Comparison of ENCODE assay signal across 9 mouse cellular contexts in genomic region chr8:94600478-94600877, GRCm38 (mm10). TPM values are rescaled to one million over a fixed set of nuclear protein-coding genes. Genes with fewer than 3 reads are reported as not detected.
DNase-seq lines count a peak whose midpoint lies in the region; ATAC-seq and TF ChIP-seq lines count a peak whose summit lies in the region.
"Had no signal": no experiment of that assay in that cellular context is flagged by ENCODE, and none has a peak within 500 bp of the region (broad histone marks: within the 10 kb centered on the region; RNA-seq: fewer than 3 reads in every experiment).

No protein-coding gene starts in this region.

- peaks cover 44% of the 10 kb centered on the region for H3K79me3 ChIP-seq in C2C12 (ENCODE audit: low read depth)

- TF ChIP-seq POLR2A in heart, adult 2 months (IDR thresholded peaks at IDR 0.05; ENCODE audit: insufficient read depth, low read depth, low read length) = no peak

- no peak for DNase-seq in heart, adult 2 months
- DNase-seq in heart, postnatal 4 days = no peak
- DNase-seq in forebrain, embryonic 11.5 days (ENCODE audit: low spot score) = no peak
- DNase-seq in liver, embryonic 13.5 days = no peak
- no peak for DNase-seq in left cerebral cortex, adult 8-10 months (ENCODE audit: low spot score in 2 of 2)
- no peak for DNase-seq in right cerebral cortex, adult 2 months (ENCODE audit: low spot score in 2 of 2)
- no peak for DNase-seq in adrenal gland, adult 18-20 months (ENCODE audit: low spot score in 2 of 2)

- H3K4me3 ChIP-seq in heart, adult 2 months = peak overlapping the region; percentile 62
- H3K4me3 ChIP-seq in C2C12 (ENCODE audit: insufficient read depth, poor library complexity, severe bottlenecking) = peak overlapping the region; percentile 96
- peak overlapping the region; percentile 81 for H3K4me3 ChIP-seq in forebrain, embryonic 11.5 days (ENCODE audit: low read depth, low read length)
- H3K4me3 ChIP-seq in liver, embryonic 13.5 days (replicated peaks) = peak overlapping the region; percentile 87

- intact Hi-C loops in heart, adult 2 months (cut with DNase I) = no loop called here

- no peaks in the 10 kb centered on the region for H3K27me3 ChIP-seq in heart, adult 2 months (ENCODE audit: control insufficient read depth, insufficient read depth, low read length)
- no peaks in the 10 kb centered on the region for H3K27me3 ChIP-seq in C2C12 (ENCODE audit: control insufficient read depth, insufficient read depth, insufficient read length)
- no peaks in the 10 kb centered on the region for H3K27me3 ChIP-seq in forebrain, embryonic 11.5 days (ENCODE audit: control insufficient read depth, insufficient read depth, low read length)
- H3K27me3 ChIP-seq in liver, embryonic 13.5 days = no peaks in the 10 kb centered on the region
- H3K27me3 ChIP-seq: Patski had no signal

- peak overlapping the region; percentile 87 for H3K9ac ChIP-seq in heart, adult 2 months (ENCODE audit: low read depth, low read length)
- peak overlapping the region; percentile 90 for H3K9ac ChIP-seq in forebrain, embryonic 11.5 days (ENCODE audit: low read length)
- H3K9ac ChIP-seq in liver, embryonic 13.5 days = peak overlapping the region; percentile 92

- peaks cover 8% of the 10 kb centered on the region for H3K36me3 ChIP-seq in heart, adult 2 months (ENCODE audit: control insufficient read depth, insufficient read depth, low read length)
- H3K36me3 ChIP-seq in C2C12 (ENCODE audit: control insufficient read depth, insufficient read depth) = peaks cover 9% of the 10 kb centered on the region
- H3K36me3 ChIP-seq in forebrain, embryonic 11.5 days (ENCODE audit: control insufficient read depth, insufficient read depth, low read length) = no peaks in the 10 kb centered on the region
- peaks cover 7% of the 10 kb centered on the region; the same call in 1 of the 2 replicates for H3K36me3 ChIP-seq in liver, embryonic 13.5 days

- no peak for TF ChIP-seq EP300 in heart, adult 2 months (IDR thresholded peaks at IDR 0.05; ENCODE audit: insufficient read depth, low read depth, low read length)

- H3K4me1 ChIP-seq in heart, adult 2 months (ENCODE audit: control insufficient read depth, insufficient read depth, low read length) = peaks cover 4% of the 10 kb centered on the region; the same call in 1 of the 2 replicates
- H3K4me1 ChIP-seq in forebrain, embryonic 11.5 days (replicated peaks; ENCODE audit: control insufficient read depth, insufficient read depth, low read length) = peaks cover 9% of the 10 kb centered on the region
- peaks cover 41% of the 10 kb centered on the region for H3K4me1 ChIP-seq in liver, embryonic 13.5 days (replicated peaks)

- H3ac ChIP-seq in C2C12 (ENCODE audit: control insufficient read depth, insufficient read length, low read depth) = peak overlapping the region; percentile 88

- no peak overlapping the region for H3K27ac ChIP-seq in heart, adult 2 months
- H3K27ac ChIP-seq in forebrain, embryonic 11.5 days (ENCODE audit: low read depth, low read length) = no peak overlapping the region
- H3K27ac ChIP-seq in liver, embryonic 13.5 days = peak overlapping the region; percentile 70

- H3K4me2 ChIP-seq in forebrain, embryonic 11.5 days (ENCODE audit: low read depth, low read length, severe bottlenecking) = peak overlapping the region; percentile 96
- peak overlapping the region; percentile 87 for H3K4me2 ChIP-seq in liver, embryonic 13.5 days

- peaks cover 9% of the 10 kb centered on the region for H3K79me2 ChIP-seq in heart, adult 2 months (replicated peaks; ENCODE audit: control insufficient read depth, insufficient read depth, low read length)
- peaks cover 92% of the 10 kb centered on the region for H3K79me2 ChIP-seq in C2C12 (ENCODE audit: control insufficient read depth, insufficient read depth)

- WGBS in heart, adult 2 months = 16% methylated on average over 5 of the region's 5 CpGs
- 32% methylated on average over 5 of the region's 5 CpGs for WGBS in forebrain, embryonic 11.5 days
- 21% methylated on average over 5 of the region's 5 CpGs for WGBS in liver, embryonic 13.5 days (ENCODE audit: insufficient replicate concordance)

- no peaks in the 10 kb centered on the region for H3K9me3 ChIP-seq in forebrain, embryonic 11.5 days (ENCODE audit: control insufficient read depth, low read length)
- no peaks in the 10 kb centered on the region for H3K9me3 ChIP-seq in liver, embryonic 13.5 days (replicated peaks)

- ATAC-seq in forebrain, embryonic 11.5 days (replicated peaks; ENCODE audit: low FRiP score) = no peak
- ATAC-seq in liver, embryonic 13.5 days (ENCODE audit: low read depth) = no peak

- TF ChIP-seq CTCF in heart, adult 2 months (IDR thresholded peaks at IDR 0.05) = no peak
- TF ChIP-seq CTCF in C2C12 (IDR thresholded peaks at IDR 0.05; ENCODE audit: control insufficient read depth, insufficient read depth, insufficient read length) = no peak

TF ChIP-seq in C2C12, 6 proteins besides CTCF, POLR2A, EP300 and RAD21:
- TF ChIP-seq MYOD1 (IDR thresholded peaks at IDR 0.05; ENCODE audit: control insufficient read depth, insufficient read length, low read depth) (no peak), FOSL1 (IDR thresholded peaks at IDR 0.05; ENCODE audit: insufficient read depth, low read length, poor library complexity, severe bottlenecking) (no peak), CEBPB (IDR thresholded peaks at IDR 0.05; ENCODE audit: low read depth) (no peak), USF1 (IDR thresholded peaks at IDR 0.05; ENCODE audit: low read depth) (no peak), MYOG (IDR thresholded peaks at IDR 0.05; ENCODE audit: control insufficient read depth, extremely low read depth, insufficient read length) (no peak), MAX (IDR thresholded peaks at IDR 0.05) (no peak)
TF ChIP-seq in C2C12: peak in this region for 0.

RNA-seq across cellular contexts. Expression of gene Rspry1, which starts 1.3 kb away (rescaled TPM):
- 10 to 100 TPM; 10.1 to 10.6 TPM for total RNA-seq in heart, adult 2 months (2021)
- 3.8 and 7.9 TPM in 2 replicates for polyA plus RNA-seq in heart, adult 2 months (2012; rRNA removed)
- 10 to 100 TPM; 16.7 to 17.1 TPM for total RNA-seq in heart, postnatal 4 days (2021)
- 6.5 TPM for polyA plus RNA-seq in C2C12 (2012; fragmentation: generic; extraction: Trizol)
- 53.4 and 55.2 TPM in 2 replicates for polyA plus RNA-seq in forebrain, embryonic 11.5 days (2014; fragmentation: Nextera tagmentation; extraction: Ambion mirVana)
- 18.1 and 20.3 TPM in 2 replicates for polyA plus RNA-seq in liver, embryonic 13.5 days (2015; fragmentation: Nextera tagmentation; extraction: Ambion mirVana)
- 10 to 100 TPM; 26.5 to 29.5 (median 28.4) TPM for total RNA-seq in left cerebral cortex, adult 8-10 months (2022)
- total RNA-seq in adrenal gland, adult 18-20 months (2021) = 10 to 100 TPM; 23.3 to 25.3 TPM

RNA-seq across cellular contexts. Expression of gene Fam192a, which starts 1.3 kb away (rescaled TPM):
- total RNA-seq in heart, adult 2 months (2021) = 10 to 100 TPM; 18.6 to 20.3 TPM
- polyA plus RNA-seq in heart, adult 2 months (2012; rRNA removed) = 13.7 and 17.5 TPM in 2 replicates
- total RNA-seq in heart, postnatal 4 days (2021) = 10 to 100 TPM; 21.3 to 24.4 TPM
- 23.6 TPM for polyA plus RNA-seq in C2C12 (2012; fragmentation: generic; extraction: Trizol)
- polyA plus RNA-seq in forebrain, embryonic 11.5 days (2014; fragmentation: Nextera tagmentation; extraction: Ambion mirVana) = 102 and 108 TPM in 2 replicates
- polyA plus RNA-seq in liver, embryonic 13.5 days (2015; fragmentation: Nextera tagmentation; extraction: Ambion mirVana) = 36.8 and 47.6 TPM in 2 replicates
- 10 to 100 TPM; 31.5 to 40.6 (median 38.9) TPM for total RNA-seq in left cerebral cortex, adult 8-10 months (2022)
- total RNA-seq in adrenal gland, adult 18-20 months (2021) = 10 to 100 TPM; 38.0 to 39.3 TPM
